Mouse (Mus musculus): ENCODE results near the gene Bcat2. TPM values are rescaled to one million over a fixed set of nuclear protein-coding genes. Genes with fewer than 3 reads are reported as not detected.

The Bcat2 gene
- polyA plus RNA-seq (2012; ENCODE audit: low replicate concordance), result 17.8 and 57.8 TPM in 2 replicates

GRCm38 (mm10) chr7:45570103-45570741 is at the start of gene Bcat2:
Gene Bcat2, plus strand, starts transcription at chr7:45570153.

DNA sequence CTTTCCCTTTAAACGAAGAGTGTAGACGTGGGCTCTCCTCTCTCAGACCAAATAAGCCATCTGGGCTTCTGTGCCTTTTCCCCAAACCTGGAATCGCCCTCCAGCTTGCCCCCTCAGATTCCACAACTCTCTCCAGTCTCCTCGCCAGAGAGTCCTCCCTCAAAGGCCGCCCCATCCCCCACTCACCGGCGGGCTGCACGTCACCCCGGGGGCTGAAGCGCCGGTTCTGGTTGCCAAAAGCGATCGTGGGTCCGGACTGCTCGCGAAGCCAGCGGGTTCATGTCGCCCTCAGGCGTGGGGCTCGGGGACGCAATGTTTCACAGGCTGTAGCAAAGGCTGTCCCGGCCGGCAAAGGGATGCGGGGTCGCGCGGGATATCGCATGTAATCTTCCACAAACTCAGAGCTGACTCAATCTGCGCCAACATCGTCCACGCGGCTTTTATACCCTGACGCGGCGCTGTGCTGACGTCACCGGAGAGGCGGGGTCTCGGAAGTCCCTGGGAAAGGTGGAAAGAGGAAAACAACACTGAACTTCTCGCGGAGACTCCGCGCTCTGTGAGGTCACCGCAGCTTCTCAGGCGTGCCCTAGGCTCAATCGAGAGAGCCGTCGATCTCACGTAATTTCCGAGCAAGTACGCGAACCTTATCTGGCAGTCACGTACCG is 44.0 kb upstream of the Bcat2 start, which contains the start of the genes Ppp1r15a and Plekha4:
Ppp1r15a (minus strand) TSS at position 460 of the 665 bp plus-strand sequence.
Plekha4 (plus strand) TSS at position 522 of the 665 bp plus-strand sequence.

GRCm38 (mm10) chr7:45554744-45555143 is 15.2 kb upstream of the Bcat2 start, which contains the start of gene Hsd17b14:
Gene Hsd17b14, plus strand, starts transcription at chr7:45554893.

DNA sequence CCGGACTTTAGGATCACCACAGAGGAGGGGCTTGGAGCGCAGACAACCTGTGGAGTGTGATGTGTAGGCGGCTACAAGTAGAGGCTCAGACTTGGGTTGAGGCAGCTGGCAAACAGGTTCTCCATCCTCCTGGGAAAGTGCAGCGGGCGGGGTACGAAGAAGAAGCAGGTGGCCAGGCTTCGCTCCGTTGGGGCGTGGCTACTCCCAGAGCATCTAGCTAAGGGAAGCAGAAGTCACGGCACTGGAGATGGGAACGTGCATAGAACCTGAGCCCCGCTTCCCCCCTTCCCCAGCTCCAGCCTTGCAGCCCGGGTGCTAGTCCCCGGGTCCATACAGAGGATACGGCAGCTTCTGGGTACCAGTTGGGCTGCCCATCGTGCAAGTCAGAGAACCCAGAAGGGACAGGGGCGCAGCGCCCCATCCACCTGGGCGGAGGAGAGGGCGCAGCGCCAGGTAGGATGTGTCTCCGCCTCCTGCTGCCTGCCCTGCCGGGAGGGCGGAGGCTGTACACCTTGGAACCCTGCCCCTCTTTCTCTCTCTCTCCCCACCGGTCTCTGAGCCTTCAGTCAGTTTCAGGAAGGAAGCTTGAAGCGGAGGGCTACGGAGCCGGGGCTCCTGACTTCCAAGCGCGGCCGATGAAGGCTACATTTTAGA is 47.2 kb downstream of the Bcat2 start, which contains the start of gene Fut1:
Fut1 (plus strand) TSS at position 248 of the 654 bp plus-strand sequence.

DNA sequence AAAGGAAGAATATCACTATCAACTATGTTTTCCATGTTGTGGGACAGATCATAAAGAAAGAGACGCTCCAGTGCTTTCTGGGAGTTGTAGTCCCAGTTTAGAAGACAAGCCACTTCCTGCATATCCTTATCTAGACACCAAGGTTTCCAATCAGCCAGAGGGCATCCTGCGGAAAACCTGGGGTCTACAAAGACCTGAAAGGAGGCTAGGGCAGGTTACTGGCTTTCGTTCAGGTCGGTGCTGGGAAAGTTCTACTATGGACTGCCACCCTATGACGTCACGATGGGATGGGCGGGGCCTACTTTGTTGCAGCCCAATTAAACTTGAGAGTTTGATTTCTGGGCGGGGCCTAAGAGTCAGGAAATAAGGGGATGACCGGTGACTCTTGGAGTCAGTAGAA is 51.5 kb downstream of the Bcat2 start, which contains the start of gene Izumo1:
Izumo1 (plus strand) TSS at position 369 of the 400 bp plus-strand sequence.

GRCm38 (mm10) chr7:45627261-45627660 is 57.3 kb downstream of the Bcat2 start, which contains the start of gene Rasip1:
Gene Rasip1, plus strand, starts transcription at chr7:45627488.

Other genes starting within 250 kb of the Bcat2 start
- gene Trpm4, start 236.4 kb upstream of the Bcat2 start, polyA plus RNA-seq (2012; ENCODE audit: low replicate concordance), result 1.2 and 1.4 TPM in 2 replicates
- not detected in 2 replicates for gene Hrc, start 234.9 kb upstream of the Bcat2 start, polyA plus RNA-seq (2012; ENCODE audit: low replicate concordance)
- gene Ppfia3, start 203.1 kb upstream of the Bcat2 start, polyA plus RNA-seq (2012; ENCODE audit: low replicate concordance), result 2.6 and 3.4 TPM in 2 replicates
- gene Lin7b, start 199.6 kb upstream of the Bcat2 start, polyA plus RNA-seq (2012; ENCODE audit: low replicate concordance), result 0.80 TPM in 1 of 2 replicates, not detected in the other
- gene Snrnp70, start 174.4 kb upstream of the Bcat2 start, polyA plus RNA-seq (2012; ENCODE audit: low replicate concordance), result 650 and 741 TPM in 2 replicates
- not detected in 2 replicates for gene Kcna7, start 164.5 kb upstream of the Bcat2 start, polyA plus RNA-seq (2012; ENCODE audit: low replicate concordance)
- not detected in 2 replicates for gene Ntf5, start 156.5 kb upstream of the Bcat2 start, polyA plus RNA-seq (2012; ENCODE audit: low replicate concordance)
- not detected in 2 replicates for gene Lhb, start 149.3 kb upstream of the Bcat2 start, polyA plus RNA-seq (2012; ENCODE audit: low replicate concordance)
- 11.4 and 11.8 TPM in 2 replicates for gene Gys1, start 135.3 kb upstream of the Bcat2 start, polyA plus RNA-seq (2012; ENCODE audit: low replicate concordance)
- 293 and 559 TPM in 2 replicates for gene Ruvbl2, start 132.1 kb upstream of the Bcat2 start, polyA plus RNA-seq (2012; ENCODE audit: low replicate concordance)
- gene Ftl1, start 110.3 kb upstream of the Bcat2 start, polyA plus RNA-seq (2012; ENCODE audit: low replicate concordance), result 5,681 and 8,825 TPM in 2 replicates
- 180 and 264 TPM in 2 replicates for gene Bax, start 103.3 kb upstream of the Bcat2 start, polyA plus RNA-seq (2012; ENCODE audit: low replicate concordance)
- gene Tulp2, start 88.3 kb upstream of the Bcat2 start, polyA plus RNA-seq (2012; ENCODE audit: low replicate concordance), result 0.27 and 0.61 TPM in 2 replicates
- gene Gm45808, start 83.3 kb upstream of the Bcat2 start, polyA plus RNA-seq (2012; ENCODE audit: low replicate concordance), result not detected in 2 replicates
- gene Dhdh, start 81.3 kb upstream of the Bcat2 start, polyA plus RNA-seq (2012; ENCODE audit: low replicate concordance), result 0.83 and 1.7 TPM in 2 replicates
- gene Nucb1, start 59.7 kb upstream of the Bcat2 start, polyA plus RNA-seq (2012; ENCODE audit: low replicate concordance), result 344 and 572 TPM in 2 replicates
- 200 and 371 TPM in 2 replicates for gene Ppp1r15a, start 43.9 kb upstream of the Bcat2 start, polyA plus RNA-seq (2012; ENCODE audit: low replicate concordance)
- gene Plekha4, start 43.8 kb upstream of the Bcat2 start, polyA plus RNA-seq (2012; ENCODE audit: low replicate concordance), result 2.0 and 2.8 TPM in 2 replicates
- 0.29 and 1.3 TPM in 2 replicates for gene Hsd17b14, start 15.3 kb upstream of the Bcat2 start, polyA plus RNA-seq (2012; ENCODE audit: low replicate concordance)
- 0.52 TPM in 1 of 2 replicates, not detected in the other for gene Fgf21, start 45.3 kb downstream of the Bcat2 start, polyA plus RNA-seq (2012; ENCODE audit: low replicate concordance)
- not detected in 2 replicates for gene Fut1, start 47.1 kb downstream of the Bcat2 start, polyA plus RNA-seq (2012; ENCODE audit: low replicate concordance)
- 0.42 and 0.64 TPM in 2 replicates for gene Izumo1, start 51.7 kb downstream of the Bcat2 start, polyA plus RNA-seq (2012; ENCODE audit: low replicate concordance)
- gene Rasip1, start 57.3 kb downstream of the Bcat2 start, polyA plus RNA-seq (2012; ENCODE audit: low replicate concordance), result 4.3 and 5.9 TPM in 2 replicates
- 0.10 and 0.50 TPM in 2 replicates for gene Mamstr, start 69.8 kb downstream of the Bcat2 start, polyA plus RNA-seq (2012; ENCODE audit: low replicate concordance)
- gene Fut2, start 96.2 kb downstream of the Bcat2 start, polyA plus RNA-seq (2012; ENCODE audit: low replicate concordance), result not detected in 2 replicates
- gene Ntn5, start 113.9 kb downstream of the Bcat2 start, polyA plus RNA-seq (2012; ENCODE audit: low replicate concordance), result 0.69 and 0.93 TPM in 2 replicates
- not detected in 2 replicates for gene Sec1, start 124.2 kb downstream of the Bcat2 start, polyA plus RNA-seq (2012; ENCODE audit: low replicate concordance)
- gene Car11, start 129.7 kb downstream of the Bcat2 start, polyA plus RNA-seq (2012; ENCODE audit: low replicate concordance), result 0.55 TPM in 1 of 2 replicates, not detected in the other
- 7.1 and 10.3 TPM in 2 replicates for gene Dbp, start 134.9 kb downstream of the Bcat2 start, polyA plus RNA-seq (2012; ENCODE audit: low replicate concordance)
- gene Rpl18, start 145.3 kb downstream of the Bcat2 start, polyA plus RNA-seq (2012; ENCODE audit: low replicate concordance), result 7,435 and 17,506 TPM in 2 replicates
- gene Sphk2, start 147.8 kb downstream of the Bcat2 start, polyA plus RNA-seq (2012; ENCODE audit: low replicate concordance), result 120 and 196 TPM in 2 replicates
- 2.5 and 3.1 TPM in 2 replicates for gene Fam83e, start 151.1 kb downstream of the Bcat2 start, polyA plus RNA-seq (2012; ENCODE audit: low replicate concordance)
- not detected in 2 replicates for gene Spaca4, start 155.7 kb downstream of the Bcat2 start, polyA plus RNA-seq (2012; ENCODE audit: low replicate concordance)
- 0.23 and 0.87 TPM in 2 replicates for gene Lmtk3, start 213.6 kb downstream of the Bcat2 start, polyA plus RNA-seq (2012; ENCODE audit: low replicate concordance)
- not detected in 2 replicates for gene Sult2b1, start 214.5 kb downstream of the Bcat2 start, polyA plus RNA-seq (2012; ENCODE audit: low replicate concordance)
- gene Cyth2, start 244.4 kb downstream of the Bcat2 start, polyA plus RNA-seq (2012; ENCODE audit: low replicate concordance), result 111 and 339 TPM in 2 replicates